Mouse (Mus musculus) hindbrain, embryonic 14.5 days (tissue): ENCODE results near the gene Olfr796. TPM values are rescaled to one million over a fixed set of nuclear protein-coding genes. Genes with fewer than 3 reads are reported as not detected.

Experiments used
- ATAC-seq: fragments of 200-750 bp; cut with Nextera tagmentation; 2 replicates; pipeline ENCODE4 v1.8.0; 2017; ENCODE audit warnings: moderate number of reproducible peaks, mild to moderate bottlenecking, moderate TSS enrichment, moderate library complexity; ENCODE audit not compliant: low FRiP score
- DNase-seq: peaks from one replicate; pipeline ENCODE4 v3.0.0-alpha.2; 2015; ENCODE audit warnings: low spot score
- H3K27ac ChIP-seq: fragments of 300-500 bp; sonication (generic); 2 replicates; pipeline ENCODE4 v1.5.1; 2014; ENCODE audit warnings: mild to moderate bottlenecking, moderate library complexity
- H3K27me3 ChIP-seq: fragments of 300-500 bp; sonication (generic); 2 replicates; pipeline ENCODE4 v1.6.1; 2014; ENCODE audit warnings: mild to moderate bottlenecking, low read length, mixed read lengths; ENCODE audit not compliant: control insufficient read depth, insufficient read depth
- H3K36me3 ChIP-seq: fragments of 300-500 bp; sonication (generic); replicated peaks from 2 replicates; pipeline ENCODE4 v1.6.1; 2014; ENCODE audit not compliant: control insufficient read depth, insufficient read depth
- H3K4me1 ChIP-seq: fragments of 300-500 bp; sonication (generic); replicated peaks from 2 replicates; pipeline ENCODE4 v1.6.1; 2014; ENCODE audit warnings: antibody characterized with exemption, low read length, mixed read lengths; ENCODE audit not compliant: control insufficient read depth, insufficient read depth
- H3K4me2 ChIP-seq: fragments of 300-500 bp; sonication (generic); replicated peaks from 2 replicates; pipeline ENCODE4 v1.6.1; 2014; ENCODE audit warnings: mild to moderate bottlenecking, moderate library complexity
- H3K4me3 ChIP-seq: fragments of 300-500 bp; sonication (generic); replicated peaks from 2 replicates; pipeline ENCODE4 v1.5.1; 2014; ENCODE audit warnings: mild to moderate bottlenecking, low read length
- H3K9ac ChIP-seq: fragments of 300-500 bp; sonication (generic); 2 replicates; pipeline ENCODE4 v1.6.1; 2014
- H3K9me3 ChIP-seq: fragments of 300-500 bp; sonication (generic); 2 replicates; pipeline ENCODE4 v1.6.1; 2016; ENCODE audit warnings: low read length; ENCODE audit not compliant: control insufficient read depth
- WGBS: fragments of 180-500 bp; shearing (Covaris S2); extraction: QIAGEN DNeasy Blood & Tissue Kit; methylation state at CpG from one replicate; pipeline ENCODE4 v1.1.7; 2014; 5-methylcytosine and 5-hydroxymethylcytosine counted together
- polyA plus RNA-seq: library from polyadenylated mRNA; unstranded; fragments of >200 nt; fragmentation: Nextera tagmentation; extraction: Ambion mirVana; gene quantifications from 2 replicates; pipeline ENCODE4 v1.2.1, GENCODE M21; 2014

The Olfr796 gene
- polyA plus RNA-seq, result not detected in 2 replicates

GRCm38 (mm10) chr10:129612470-129612869, at the start of gene Olfr796:
Gene Olfr796 (minus strand): TSS chr10:129612570.
- Histone ChIP-seq H3K4me1 (no peaks in the 10 kb centered on the region), H3K4me3 (no peak within 1 kb of the TSS), H3K4me2 (no peak within 1 kb of the TSS), H3K9me3 (no peaks in the 10 kb centered on the region), H3K27me3 (no peaks in the 10 kb centered on the region), H3K36me3 (no peaks in the 10 kb centered on the region), H3K27ac (no peak within 1 kb of the TSS), H3K9ac (no peak within 1 kb of the TSS)
- no peak for DNase-seq
- no peak for ATAC-seq
- 98% methylated on average over 1 of the region's 1 CpGs for whole genome bisulfite sequencing

- DNase-seq (no peak), ATAC-seq (no peak)
- H3K9ac ChIP-seq, result no peak within 1 kb of the TSS
- H3K27me3 ChIP-seq, result no peaks in the 10 kb centered on the region
- H3K4me3 ChIP-seq, result no peak within 1 kb of the TSS
- H3K27ac ChIP-seq, result no peak within 1 kb of the TSS
- H3K4me1 ChIP-seq, result no peaks in the 10 kb centered on the region
- H3K9me3 ChIP-seq, result no peaks in the 10 kb centered on the region
- no peak within 1 kb of the TSS for H3K4me2 ChIP-seq
- H3K36me3 ChIP-seq, result no peaks in the 10 kb centered on the region
These were observed 45.0 kb upstream of the Olfr796 start, which contains the start of gene Olfr800 for GRCm38 (mm10) chr10:129657394-129657793. Gene Olfr800 (plus strand): TSS chr10:129657694.

GRCm38 (mm10) chr10:129651763-129652162, 39.4 kb upstream of the Olfr796 start:
- ATAC-seq (no peak), DNase-seq (no peak)
- 95% methylated on average over 1 of the region's 1 CpGs for WGBS

GRCm38 (mm10) chr10:129637184-129637583, 24.8 kb upstream of the Olfr796 start, which contains the start of gene Olfr799:
Gene Olfr799 (plus strand): TSS chr10:129637484.
- Histone ChIP-seq H3K4me3 (no peak within 1 kb of the TSS), H3K27ac (no peak within 1 kb of the TSS), H3K36me3 (no peaks in the 10 kb centered on the region), H3K9me3 (peaks cover 10% of the 10 kb centered on the region; the same call in 1 of the 2 replicates), H3K4me1 (no peaks in the 10 kb centered on the region), H3K4me2 (no peak within 1 kb of the TSS), H3K9ac (no peak within 1 kb of the TSS), H3K27me3 (no peaks in the 10 kb centered on the region)
- 45% methylated on average over 1 of the region's 1 CpGs for WGBS
- no peak for ATAC-seq
- DNase-seq, result no peak

More at GRCm38 (mm10) chr10:129651763-129652162, 39.4 kb upstream of the Olfr796 start:
- Histone ChIP-seq H3K27me3 (no peaks in the 10 kb centered on the region), H3K9ac (no peak overlapping the region), H3K4me2 (no peak overlapping the region), H3K4me3 (no peak overlapping the region), H3K36me3 (no peaks in the 10 kb centered on the region), H3K27ac (no peak overlapping the region), H3K4me1 (no peaks in the 10 kb centered on the region), H3K9me3 (no peaks in the 10 kb centered on the region)

GRCm38 (mm10) chr10:129627834-129628233, 15.5 kb upstream of the Olfr796 start, which contains the start of gene Olfr798:
Gene Olfr798 (minus strand): TSS chr10:129627934.
- no peaks in the 10 kb centered on the region for H3K36me3 ChIP-seq
- H3K9ac ChIP-seq, result no peak within 1 kb of the TSS

GRCm38 (mm10) chr10:129623251-129623650, 10.9 kb upstream of the Olfr796 start:
- DNase-seq, result peak; percentile 36
- ATAC-seq, result peak; percentile 55; the same call in 1 of the 2 replicates

More at GRCm38 (mm10) chr10:129627834-129628233, 15.5 kb upstream of the Olfr796 start, which contains the start of gene Olfr798:
- 88% methylated on average over 1 of the region's 1 CpGs for WGBS
- no peak within 1 kb of the TSS for H3K4me2 ChIP-seq
- H3K4me3 ChIP-seq, result no peak within 1 kb of the TSS
- no peaks in the 10 kb centered on the region for H3K27me3 ChIP-seq
- H3K4me1 ChIP-seq, result no peaks in the 10 kb centered on the region
- DNase-seq (no peak), ATAC-seq (no peak)
- peaks cover 2% of the 10 kb centered on the region; the same call in 1 of the 2 replicates for H3K9me3 ChIP-seq
- H3K27ac ChIP-seq, result no peak within 1 kb of the TSS

GRCm38 (mm10) chr10:129621724-129622123, 9.4 kb upstream of the Olfr796 start:
- no peaks in the 10 kb centered on the region for H3K9me3 ChIP-seq
- 26% methylated on average over 1 of the region's 1 CpGs for WGBS
- no peak overlapping the region for H3K9ac ChIP-seq
- H3K27me3 ChIP-seq, result no peaks in the 10 kb centered on the region
- ATAC-seq (no peak), DNase-seq (no peak)
- H3K27ac ChIP-seq, result no peak overlapping the region
- no peak overlapping the region for H3K4me2 ChIP-seq
- no peak overlapping the region for H3K4me3 ChIP-seq
- H3K4me1 ChIP-seq, result no peaks in the 10 kb centered on the region
- no peaks in the 10 kb centered on the region for H3K36me3 ChIP-seq

More at GRCm38 (mm10) chr10:129623251-129623650, 10.9 kb upstream of the Olfr796 start:
- Histone ChIP-seq H3K4me3 (no peak overlapping the region), H3K9me3 (no peaks in the 10 kb centered on the region), H3K4me1 (no peaks in the 10 kb centered on the region), H3K27me3 (no peaks in the 10 kb centered on the region), H3K9ac (no peak overlapping the region), H3K36me3 (no peaks in the 10 kb centered on the region), H3K4me2 (no peak overlapping the region), H3K27ac (no peak overlapping the region)

- Histone ChIP-seq H3K4me3 (no peak overlapping the region), H3K4me2 (no peak overlapping the region), H3K36me3 (no peaks in the 10 kb centered on the region), H3K4me1 (no peaks in the 10 kb centered on the region), H3K27ac (no peak overlapping the region), H3K9me3 (no peaks in the 10 kb centered on the region), H3K27me3 (no peaks in the 10 kb centered on the region), H3K9ac (no peak overlapping the region)
- 35% methylated on average over 1 of the region's 1 CpGs for WGBS
- ATAC-seq (no peak), DNase-seq (peak; percentile 40)
These were observed 35.3 kb downstream of the Olfr796 start for GRCm38 (mm10) chr10:129577066-129577465.

GRCm38 (mm10) chr10:129567355-129567754, 45.0 kb downstream of the Olfr796 start, which contains the start of gene Olfr794:
Gene Olfr794 (plus strand): TSS chr10:129567655.
- ATAC-seq (no peak), DNase-seq (no peak)
- Histone ChIP-seq H3K4me3 (no peak within 1 kb of the TSS), H3K4me2 (no peak within 1 kb of the TSS), H3K4me1 (no peaks in the 10 kb centered on the region), H3K36me3 (no peaks in the 10 kb centered on the region), H3K27me3 (no peaks in the 10 kb centered on the region), H3K27ac (no peak within 1 kb of the TSS), H3K9ac (no peak within 1 kb of the TSS), H3K9me3 (no peaks in the 10 kb centered on the region)
- 80% methylated on average over 2 of the region's 2 CpGs for WGBS
